Mouse (Mus musculus): ENCODE results near the gene Aplnr.

Gene Aplnr

GRCm38 (mm10) chr2:85187582-85188151 lies 51.6 kb downstream of the Aplnr start:
- DNase-seq (ENCODE audit: low read depth, low spot score) = no peak
